Mouse (Mus musculus): ENCODE data around the gene Cdc26. TPM values are rescaled to one million over a fixed set of nuclear protein-coding genes. Genes with fewer than 3 reads are reported as not detected.

Gene Cdc26
- total and polyA plus RNA-seq, 2 experiments, result 13.5 to 52.6 TPM

DNA sequence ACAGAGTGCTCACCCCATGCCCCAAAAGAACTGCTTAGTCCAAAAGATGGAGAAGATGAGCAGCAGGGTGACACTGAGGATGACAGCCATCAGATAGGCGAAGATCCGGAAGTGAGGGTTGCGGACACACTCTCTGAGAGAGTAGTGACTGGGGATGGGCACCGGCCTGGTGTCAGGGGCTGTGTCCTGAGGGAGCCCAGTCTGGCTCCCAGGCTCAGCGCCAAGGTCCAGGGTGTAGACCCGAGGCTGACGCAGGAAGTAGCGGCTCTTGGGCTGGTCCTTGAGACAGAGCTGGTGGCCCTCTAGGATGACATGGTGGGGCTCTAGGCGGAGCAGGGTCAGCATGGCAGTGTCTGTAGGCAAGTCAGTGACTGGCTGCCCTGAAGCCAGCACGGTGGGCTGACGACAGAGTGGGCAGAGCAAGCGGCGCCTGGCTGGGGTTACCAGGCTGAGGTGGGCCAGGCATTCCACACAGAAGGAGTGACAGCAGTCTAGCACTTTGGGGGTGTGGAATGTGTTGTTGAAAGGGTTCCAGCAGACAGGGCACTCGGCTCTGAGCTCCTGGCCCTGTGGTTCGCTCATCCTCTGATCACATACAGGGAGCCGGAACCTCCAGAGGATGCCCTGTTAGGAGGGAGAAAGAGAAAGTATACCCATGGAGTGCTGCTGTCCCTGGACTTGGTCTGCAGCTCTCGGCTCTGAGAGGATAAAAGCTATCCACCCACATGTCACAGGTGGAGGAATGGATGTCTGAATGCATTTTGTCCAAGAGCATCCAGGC, 19.7 kb upstream of the Cdc26 start:
- H3K79me2 ChIP-seq (ENCODE audit: control insufficient read depth, insufficient read depth, low read length), result no peaks in the 10 kb centered on the region
- DNase-seq (ENCODE audit: extremely low read depth, low read depth, low spot score), result no peak
- no peaks in the 10 kb centered on the region for H3K4me1 ChIP-seq (ENCODE audit: control insufficient read depth, insufficient read depth, low read length)
- TF ChIP-seq CTCF (IDR thresholded peaks at IDR 0.05; ENCODE audit: low read depth, low read length), result no peak
- no peak for TF ChIP-seq POLR2A (IDR thresholded peaks at IDR 0.05; ENCODE audit: extremely low read depth, insufficient read depth, low read length)
- no peak overlapping the region for H3K4me3 ChIP-seq (ENCODE audit: insufficient read depth, low read depth, low read length)
- no peak overlapping the region for H3K27ac ChIP-seq (replicated peaks; ENCODE audit: insufficient read depth, low read depth, low read length)
- no peak overlapping the region for H3K9ac ChIP-seq (ENCODE audit: low read depth, low read length)
- no peaks in the 10 kb centered on the region for H3K27me3 ChIP-seq (ENCODE audit: control insufficient read depth, insufficient read depth, low read length)
- H3K36me3 ChIP-seq (ENCODE audit: control insufficient read depth, insufficient read depth, low read length), result peaks cover 20% of the 10 kb centered on the region
- 60% methylated on average over 17 of the region's 17 CpGs for WGBS

DNA sequence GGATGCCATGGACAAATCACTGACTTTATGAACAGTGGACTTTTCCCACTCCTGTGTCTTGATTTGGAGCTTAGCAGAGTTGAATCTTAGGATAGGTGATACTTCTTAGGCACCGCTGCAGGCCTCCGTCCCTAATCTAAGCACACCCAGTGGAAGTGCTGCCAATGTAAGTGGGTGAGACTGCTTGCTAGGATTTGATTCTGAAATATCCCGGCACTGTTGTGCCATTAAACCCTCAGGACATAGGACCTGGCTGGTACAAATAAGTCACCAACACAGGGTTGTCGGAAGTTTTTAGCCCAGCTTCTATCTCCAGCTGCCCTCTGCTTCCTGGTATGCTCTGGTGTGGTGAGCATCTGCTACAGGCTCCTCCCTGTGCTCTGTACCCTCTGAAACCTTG, 17.4 kb upstream of the Cdc26 start:
- Histone ChIP-seq H3K27ac (replicated peaks; ENCODE audit: insufficient read depth, low read depth, low read length) (no peak overlapping the region), H3K79me2 (ENCODE audit: control insufficient read depth, insufficient read depth, low read length) (no peaks in the 10 kb centered on the region), H3K4me1 (ENCODE audit: control insufficient read depth, insufficient read depth, low read length) (no peaks in the 10 kb centered on the region), H3K27me3 (ENCODE audit: control insufficient read depth, insufficient read depth, low read length) (no peaks in the 10 kb centered on the region), H3K4me3 (ENCODE audit: insufficient read depth, low read depth, low read length) (no peak overlapping the region), H3K36me3 (ENCODE audit: control insufficient read depth, insufficient read depth, low read length) (peaks cover 39% of the 10 kb centered on the region), H3K9ac (ENCODE audit: low read depth, low read length) (no peak overlapping the region)
- no peak for DNase-seq (ENCODE audit: extremely low read depth, low read depth, low spot score)
- WGBS, result 96% methylated on average over 4 of the region's 4 CpGs
- TF ChIP-seq POLR2A (IDR thresholded peaks at IDR 0.05; ENCODE audit: extremely low read depth, insufficient read depth, low read length), result no peak
- no peak for TF ChIP-seq CTCF (IDR thresholded peaks at IDR 0.05; ENCODE audit: low read depth, low read length)

DNA sequence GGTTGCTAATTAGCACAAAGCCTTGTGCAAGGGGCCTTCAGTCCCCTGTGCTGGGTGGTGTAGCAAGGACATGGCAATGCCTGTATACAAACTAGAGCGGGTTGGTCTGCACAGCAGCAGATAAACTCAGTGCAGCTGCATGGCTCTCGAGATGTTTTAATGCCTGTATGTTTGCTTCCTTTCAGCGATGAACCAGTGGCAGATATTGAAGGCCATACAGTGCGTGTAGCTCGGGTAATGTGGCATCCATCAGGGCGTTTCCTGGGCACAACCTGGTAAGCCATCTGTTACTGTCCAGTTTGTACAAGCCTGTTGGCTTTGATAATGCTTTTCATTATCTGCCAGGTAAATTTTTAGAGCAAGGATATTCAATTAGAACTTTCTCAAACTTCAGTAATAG, 10.6 kb upstream of the Cdc26 start:
- Histone ChIP-seq H3K9ac (ENCODE audit: low read depth, low read length) (no peak overlapping the region), H3K4me3 (ENCODE audit: insufficient read depth, low read depth, low read length) (no peak overlapping the region), H3K27me3 (ENCODE audit: control insufficient read depth, insufficient read depth, low read length) (no peaks in the 10 kb centered on the region), H3K79me2 (ENCODE audit: control insufficient read depth, insufficient read depth, low read length) (no peaks in the 10 kb centered on the region), H3K4me1 (ENCODE audit: control insufficient read depth, insufficient read depth, low read length) (no peaks in the 10 kb centered on the region), H3K36me3 (ENCODE audit: control insufficient read depth, insufficient read depth, low read length) (peaks cover 92% of the 10 kb centered on the region), H3K27ac (replicated peaks; ENCODE audit: insufficient read depth, low read depth, low read length) (no peak overlapping the region)
- no peak for DNase-seq (ENCODE audit: extremely low read depth, low read depth, low spot score)
- 98% methylated on average over 6 of the region's 6 CpGs for WGBS
- TF ChIP-seq CTCF (IDR thresholded peaks at IDR 0.05; ENCODE audit: low read depth, low read length) (no peak), POLR2A (IDR thresholded peaks at IDR 0.05; ENCODE audit: extremely low read depth, insufficient read depth, low read length) (no peak)

DNA sequence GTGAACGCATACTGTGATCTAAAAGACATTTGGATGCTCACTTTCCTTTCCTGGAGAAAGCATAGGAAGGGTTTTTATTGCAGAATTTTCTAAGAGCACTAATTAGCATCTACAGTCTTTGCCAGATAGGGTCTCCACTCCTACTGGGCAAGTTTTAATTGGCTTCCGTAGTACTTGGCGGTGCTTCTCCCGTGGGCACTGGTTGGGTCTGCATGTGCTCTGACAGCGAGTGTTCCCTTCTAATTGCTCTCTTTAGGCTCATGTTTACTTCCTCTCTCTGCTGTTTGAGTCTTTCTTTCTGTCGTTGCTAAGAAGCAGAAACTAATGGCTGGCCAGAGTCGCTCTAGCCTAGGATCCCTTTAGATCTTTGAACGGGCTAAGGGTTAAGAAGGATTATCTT, 10.0 kb upstream of the Cdc26 start:
- Histone ChIP-seq H3K27me3 (ENCODE audit: control insufficient read depth, insufficient read depth, low read length) (no peaks in the 10 kb centered on the region), H3K4me3 (ENCODE audit: insufficient read depth, low read depth, low read length) (no peak overlapping the region), H3K79me2 (ENCODE audit: control insufficient read depth, insufficient read depth, low read length) (no peaks in the 10 kb centered on the region), H3K36me3 (ENCODE audit: control insufficient read depth, insufficient read depth, low read length) (peaks cover 88% of the 10 kb centered on the region), H3K9ac (ENCODE audit: low read depth, low read length) (no peak overlapping the region), H3K27ac (replicated peaks; ENCODE audit: insufficient read depth, low read depth, low read length) (no peak overlapping the region), H3K4me1 (ENCODE audit: control insufficient read depth, insufficient read depth, low read length) (no peaks in the 10 kb centered on the region)
- no peak for TF ChIP-seq CTCF (IDR thresholded peaks at IDR 0.05; ENCODE audit: low read depth, low read length)
- TF ChIP-seq POLR2A (IDR thresholded peaks at IDR 0.05; ENCODE audit: extremely low read depth, insufficient read depth, low read length), result no peak
- no peak for DNase-seq (ENCODE audit: extremely low read depth, low read depth, low spot score)
- 94% methylated on average over 8 of the region's 8 CpGs for WGBS

DNA sequence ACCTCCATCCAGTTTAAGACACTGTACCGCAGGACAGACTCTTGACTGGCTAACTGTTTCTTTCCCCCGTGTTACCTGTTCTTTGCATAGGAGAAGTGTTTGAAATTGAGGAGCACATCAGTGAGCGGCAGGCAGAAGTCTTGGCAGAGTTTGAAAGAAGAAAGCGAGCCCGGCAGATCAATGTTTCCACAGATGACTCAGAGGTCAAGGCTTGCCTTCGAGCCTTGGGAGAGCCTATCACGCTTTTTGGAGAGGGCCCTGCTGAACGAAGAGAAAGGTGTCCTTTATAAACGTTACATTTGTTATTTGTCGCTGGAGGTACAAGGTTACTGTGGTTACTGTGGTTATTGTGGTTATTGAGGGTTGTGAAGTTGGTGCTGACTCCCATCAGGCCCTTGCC, 3.2 kb upstream of the Cdc26 start:
- TF ChIP-seq POLR2A (IDR thresholded peaks at IDR 0.05; ENCODE audit: extremely low read depth, insufficient read depth, low read length), result no peak
- no peak for TF ChIP-seq CTCF (IDR thresholded peaks at IDR 0.05; ENCODE audit: low read depth, low read length)
- Histone ChIP-seq H3K4me3 (ENCODE audit: insufficient read depth, low read depth, low read length) (no peak overlapping the region), H3K27ac (replicated peaks; ENCODE audit: insufficient read depth, low read depth, low read length) (no peak overlapping the region), H3K36me3 (ENCODE audit: control insufficient read depth, insufficient read depth, low read length) (peaks cover 36% of the 10 kb centered on the region), H3K4me1 (ENCODE audit: control insufficient read depth, insufficient read depth, low read length) (peaks cover 2% of the 10 kb centered on the region), H3K9ac (ENCODE audit: low read depth, low read length) (no peak overlapping the region), H3K27me3 (ENCODE audit: control insufficient read depth, insufficient read depth, low read length) (no peaks in the 10 kb centered on the region), H3K79me2 (ENCODE audit: control insufficient read depth, insufficient read depth, low read length) (no peaks in the 10 kb centered on the region)
- WGBS, result 89% methylated on average over 10 of the region's 10 CpGs
- no peak for DNase-seq (ENCODE audit: extremely low read depth, low read depth, low spot score)

DNA sequence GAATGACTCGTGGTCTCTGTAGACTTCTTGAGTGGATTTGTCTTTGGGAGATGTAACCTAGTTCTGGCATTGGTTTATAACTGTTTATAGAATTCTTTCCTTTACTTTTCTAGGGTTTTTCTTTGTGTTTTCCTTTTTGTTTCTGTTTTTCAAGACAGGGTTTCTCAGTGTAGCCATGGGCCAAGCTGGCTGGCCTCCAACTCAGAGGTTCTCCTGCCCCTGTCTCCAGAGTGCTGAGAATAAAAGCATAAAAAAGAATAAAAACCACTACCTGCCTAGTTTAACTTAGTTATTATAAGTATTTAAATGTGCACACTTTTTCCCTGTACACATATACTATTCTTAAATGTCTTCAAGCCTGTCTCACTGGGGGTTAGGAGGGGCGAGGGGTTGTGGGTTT, 1.9 kb upstream of the Cdc26 start:
- TF ChIP-seq POLR2A (IDR thresholded peaks at IDR 0.05; ENCODE audit: extremely low read depth, insufficient read depth, low read length) (no peak), CTCF (IDR thresholded peaks at IDR 0.05; ENCODE audit: low read depth, low read length) (no peak)
- Histone ChIP-seq H3K36me3 (ENCODE audit: control insufficient read depth, insufficient read depth, low read length) (peaks cover 24% of the 10 kb centered on the region), H3K4me1 (ENCODE audit: control insufficient read depth, insufficient read depth, low read length) (peaks cover 4% of the 10 kb centered on the region), H3K79me2 (ENCODE audit: control insufficient read depth, insufficient read depth, low read length) (peaks cover 11% of the 10 kb centered on the region; the same call in 1 of the 2 replicates), H3K27me3 (ENCODE audit: control insufficient read depth, insufficient read depth, low read length) (no peaks in the 10 kb centered on the region), H3K9ac (ENCODE audit: low read depth, low read length) (no peak overlapping the region), H3K27ac (replicated peaks; ENCODE audit: insufficient read depth, low read depth, low read length) (no peak overlapping the region), H3K4me3 (ENCODE audit: insufficient read depth, low read depth, low read length) (no peak overlapping the region)
- DNase-seq (ENCODE audit: extremely low read depth, low read depth, low spot score), result no peak
- 88% methylated on average over 2 of the region's 2 CpGs for WGBS
